Mouse (Mus musculus): ENCODE data around the gene Olfr64. TPM values are rescaled to one million over a fixed set of nuclear protein-coding genes. Genes with fewer than 3 reads are reported as not detected.
A peak's percentile ranks its signal among the peaks of the same experiment; 100 is the strongest.

The Olfr64 gene
- polyA plus RNA-seq, 1 experiment from 2014 or later: not detected

- ATAC-seq (ENCODE audit: low read depth): no peak
- no peak for DNase-seq (ENCODE audit: low spot score)
- WGBS: 80% methylated on average over 2 of the region's 2 CpGs
Measured at GRCm38 (mm10) chr7:103877093-103877492, 17.2 kb downstream of the Olfr64 start.

GRCm38 (mm10) chr7:103874451-103874850 lies 19.8 kb downstream of the Olfr64 start:
- H3K4me1 ChIP-seq (ENCODE audit: control insufficient read depth, insufficient read depth, low read length): no peaks in the 10 kb centered on the region
- no peaks in the 10 kb centered on the region for H3K27me3 ChIP-seq (replicated peaks; ENCODE audit: control insufficient read depth, insufficient read depth, low read length)
- H3K27ac ChIP-seq (replicated peaks; ENCODE audit: low read depth, low read length): no peak overlapping the region
- H3K4me2 ChIP-seq (ENCODE audit: low read depth, low read length): no peak overlapping the region
- 48% methylated on average over 5 of the region's 5 CpGs for WGBS
- H3K9ac ChIP-seq (ENCODE audit: low read depth, low read length): no peak overlapping the region
- no peaks in the 10 kb centered on the region for H3K9me3 ChIP-seq (ENCODE audit: control insufficient read depth, low read length)
- no peak for ATAC-seq (ENCODE audit: low read depth)
- no peak overlapping the region for H3K4me3 ChIP-seq (ENCODE audit: low read depth, low read length)
- H3K36me3 ChIP-seq (ENCODE audit: control insufficient read depth, insufficient read depth, low read length): no peaks in the 10 kb centered on the region
- no peak for DNase-seq (ENCODE audit: low spot score)

More at GRCm38 (mm10) chr7:103877093-103877492, 17.2 kb downstream of the Olfr64 start:
- H3K4me3 ChIP-seq (ENCODE audit: low read depth, low read length): no peak overlapping the region
- H3K9ac ChIP-seq (ENCODE audit: low read depth, low read length): no peak overlapping the region
- H3K4me1 ChIP-seq (ENCODE audit: control insufficient read depth, insufficient read depth, low read length): no peaks in the 10 kb centered on the region
- H3K27me3 ChIP-seq (replicated peaks; ENCODE audit: control insufficient read depth, insufficient read depth, low read length): no peaks in the 10 kb centered on the region
- no peak overlapping the region for H3K4me2 ChIP-seq (ENCODE audit: low read depth, low read length)
- no peaks in the 10 kb centered on the region for H3K9me3 ChIP-seq (ENCODE audit: control insufficient read depth, low read length)
- H3K36me3 ChIP-seq (ENCODE audit: control insufficient read depth, insufficient read depth, low read length): no peaks in the 10 kb centered on the region
- H3K27ac ChIP-seq (replicated peaks; ENCODE audit: low read depth, low read length): no peak overlapping the region

GRCm38 (mm10) chr7:103873064-103873463 lies 21.2 kb downstream of the Olfr64 start:
- Histone ChIP-seq H3K36me3 (ENCODE audit: control insufficient read depth, insufficient read depth, low read length) (no peaks in the 10 kb centered on the region), H3K4me3 (ENCODE audit: low read depth, low read length) (no peak overlapping the region), H3K4me2 (ENCODE audit: low read depth, low read length) (no peak overlapping the region), H3K27ac (replicated peaks; ENCODE audit: low read depth, low read length) (no peak overlapping the region), H3K9me3 (ENCODE audit: control insufficient read depth, low read length) (no peaks in the 10 kb centered on the region), H3K9ac (ENCODE audit: low read depth, low read length) (no peak overlapping the region), H3K4me1 (ENCODE audit: control insufficient read depth, insufficient read depth, low read length) (no peaks in the 10 kb centered on the region), H3K27me3 (replicated peaks; ENCODE audit: control insufficient read depth, insufficient read depth, low read length) (no peaks in the 10 kb centered on the region)
- peak; percentile 5 for DNase-seq (ENCODE audit: low spot score)
- no peak for ATAC-seq (ENCODE audit: low read depth)
- 4% methylated on average over 1 of the region's 1 CpGs for WGBS

GRCm38 (mm10) chr7:103870667-103871066 lies 23.6 kb downstream of the Olfr64 start:
- no peak overlapping the region for H3K4me2 ChIP-seq (ENCODE audit: low read depth, low read length)
- H3K9me3 ChIP-seq (ENCODE audit: control insufficient read depth, low read length): no peaks in the 10 kb centered on the region
- no peaks in the 10 kb centered on the region for H3K36me3 ChIP-seq (ENCODE audit: control insufficient read depth, insufficient read depth, low read length)
- ATAC-seq (ENCODE audit: low read depth): no peak
- no peak overlapping the region for H3K27ac ChIP-seq (replicated peaks; ENCODE audit: low read depth, low read length)
- no peak for DNase-seq (ENCODE audit: low spot score)
- no peak overlapping the region for H3K4me3 ChIP-seq (ENCODE audit: low read depth, low read length)
- H3K4me1 ChIP-seq (ENCODE audit: control insufficient read depth, insufficient read depth, low read length): no peaks in the 10 kb centered on the region
- H3K9ac ChIP-seq (ENCODE audit: low read depth, low read length): no peak overlapping the region
- H3K27me3 ChIP-seq (replicated peaks; ENCODE audit: control insufficient read depth, insufficient read depth, low read length): no peaks in the 10 kb centered on the region

- ATAC-seq (ENCODE audit: low read depth) (no peak), DNase-seq (ENCODE audit: low spot score) (no peak)
- Histone ChIP-seq H3K4me3 (ENCODE audit: low read depth, low read length) (no peak overlapping the region), H3K9me3 (ENCODE audit: control insufficient read depth, low read length) (no peaks in the 10 kb centered on the region), H3K4me2 (ENCODE audit: low read depth, low read length) (no peak overlapping the region), H3K9ac (ENCODE audit: low read depth, low read length) (no peak overlapping the region), H3K36me3 (ENCODE audit: control insufficient read depth, insufficient read depth, low read length) (no peaks in the 10 kb centered on the region), H3K27ac (replicated peaks; ENCODE audit: low read depth, low read length) (no peak overlapping the region), H3K27me3 (replicated peaks; ENCODE audit: control insufficient read depth, insufficient read depth, low read length) (no peaks in the 10 kb centered on the region), H3K4me1 (ENCODE audit: control insufficient read depth, insufficient read depth, low read length) (no peaks in the 10 kb centered on the region)
Measured at GRCm38 (mm10) chr7:103865716-103866115, 28.6 kb downstream of the Olfr64 start.

- H3K9ac ChIP-seq (ENCODE audit: low read depth, low read length): no peak overlapping the region
- H3K9me3 ChIP-seq (ENCODE audit: control insufficient read depth, low read length): no peaks in the 10 kb centered on the region
- no peaks in the 10 kb centered on the region for H3K36me3 ChIP-seq (ENCODE audit: control insufficient read depth, insufficient read depth, low read length)
- no peaks in the 10 kb centered on the region for H3K4me1 ChIP-seq (ENCODE audit: control insufficient read depth, insufficient read depth, low read length)
- no peak for DNase-seq (ENCODE audit: low spot score)
- no peaks in the 10 kb centered on the region for H3K27me3 ChIP-seq (replicated peaks; ENCODE audit: control insufficient read depth, insufficient read depth, low read length)
- no peak overlapping the region for H3K4me3 ChIP-seq (ENCODE audit: low read depth, low read length)
- ATAC-seq (ENCODE audit: low read depth): no peak
- no peak overlapping the region for H3K4me2 ChIP-seq (ENCODE audit: low read depth, low read length)
- 78% methylated on average over 3 of the region's 3 CpGs for WGBS
- no peak overlapping the region for H3K27ac ChIP-seq (replicated peaks; ENCODE audit: low read depth, low read length)
Measured at GRCm38 (mm10) chr7:103861531-103861930, 32.8 kb downstream of the Olfr64 start.

GRCm38 (mm10) chr7:103860855-103861254 lies 33.4 kb downstream of the Olfr64 start:
- 40% methylated on average over 1 of the region's 1 CpGs for WGBS
- Histone ChIP-seq H3K27ac (replicated peaks; ENCODE audit: low read depth, low read length) (no peak overlapping the region), H3K27me3 (replicated peaks; ENCODE audit: control insufficient read depth, insufficient read depth, low read length) (no peaks in the 10 kb centered on the region), H3K9me3 (ENCODE audit: control insufficient read depth, low read length) (no peaks in the 10 kb centered on the region), H3K4me2 (ENCODE audit: low read depth, low read length) (no peak overlapping the region), H3K9ac (ENCODE audit: low read depth, low read length) (no peak overlapping the region), H3K4me3 (ENCODE audit: low read depth, low read length) (no peak overlapping the region), H3K4me1 (ENCODE audit: control insufficient read depth, insufficient read depth, low read length) (no peaks in the 10 kb centered on the region), H3K36me3 (ENCODE audit: control insufficient read depth, insufficient read depth, low read length) (no peaks in the 10 kb centered on the region)
- ATAC-seq (ENCODE audit: low read depth) (no peak), DNase-seq (ENCODE audit: low spot score) (peak; percentile 7)

- no peak overlapping the region for H3K9ac ChIP-seq (ENCODE audit: low read depth, low read length)
- no peak for ATAC-seq (ENCODE audit: low read depth)
- no peak overlapping the region for H3K4me2 ChIP-seq (ENCODE audit: low read depth, low read length)
- 63% methylated on average over 2 of the region's 2 CpGs for WGBS
- H3K36me3 ChIP-seq (ENCODE audit: control insufficient read depth, insufficient read depth, low read length): no peaks in the 10 kb centered on the region
- no peak overlapping the region for H3K27ac ChIP-seq (replicated peaks; ENCODE audit: low read depth, low read length)
- H3K4me3 ChIP-seq (ENCODE audit: low read depth, low read length): no peak overlapping the region
- no peaks in the 10 kb centered on the region for H3K4me1 ChIP-seq (ENCODE audit: control insufficient read depth, insufficient read depth, low read length)
- no peaks in the 10 kb centered on the region for H3K9me3 ChIP-seq (ENCODE audit: control insufficient read depth, low read length)
- no peaks in the 10 kb centered on the region for H3K27me3 ChIP-seq (replicated peaks; ENCODE audit: control insufficient read depth, insufficient read depth, low read length)
- no peak for DNase-seq (ENCODE audit: low spot score)
Measured at GRCm38 (mm10) chr7:103859076-103859475, 35.2 kb downstream of the Olfr64 start.

GRCm38 (mm10) chr7:103854669-103855068 lies 39.6 kb downstream of the Olfr64 start:
- H3K27ac ChIP-seq (replicated peaks; ENCODE audit: low read depth, low read length): no peak overlapping the region
- no peaks in the 10 kb centered on the region for H3K4me1 ChIP-seq (ENCODE audit: control insufficient read depth, insufficient read depth, low read length)
- no peak overlapping the region for H3K4me3 ChIP-seq (ENCODE audit: low read depth, low read length)
- DNase-seq (ENCODE audit: low spot score): no peak
- H3K27me3 ChIP-seq (replicated peaks; ENCODE audit: control insufficient read depth, insufficient read depth, low read length): no peaks in the 10 kb centered on the region
- H3K36me3 ChIP-seq (ENCODE audit: control insufficient read depth, insufficient read depth, low read length): no peaks in the 10 kb centered on the region
- 69% methylated on average over 1 of the region's 1 CpGs for WGBS
- H3K9ac ChIP-seq (ENCODE audit: low read depth, low read length): no peak overlapping the region
- H3K9me3 ChIP-seq (ENCODE audit: control insufficient read depth, low read length): no peaks in the 10 kb centered on the region
- H3K4me2 ChIP-seq (ENCODE audit: low read depth, low read length): no peak overlapping the region
- ATAC-seq (ENCODE audit: low read depth): no peak
